Mouse (Mus musculus): ENCODE data around the gene Nectin2. TPM values are rescaled to one million over a fixed set of nuclear protein-coding genes. Genes with fewer than 3 reads are reported as not detected.

Nectin2 gene
- polyA plus RNA-seq, 1 experiment from 2014 or later = 140 TPM

- no peak overlapping the region for H3K4me3 ChIP-seq
- H3K4me1 ChIP-seq = peaks cover 16% of the 10 kb centered on the region; the same call in 1 of the 2 replicates
- no peak for ATAC-seq (ENCODE audit: borderline replicate concordance, extremely low read depth, low FRiP score, low TSS enrichment)
- 66% methylated on average over 2 of the region's 2 CpGs for WGBS
- H3K36me3 ChIP-seq = no peaks in the 10 kb centered on the region
- H3K4me2 ChIP-seq = no peak overlapping the region
- no peak overlapping the region for H3K27ac ChIP-seq
- H3K9ac ChIP-seq = no peak overlapping the region
- no peaks in the 10 kb centered on the region for H3K27me3 ChIP-seq
- H3K9me3 ChIP-seq = no peaks in the 10 kb centered on the region
Measured at GRCm38 (mm10) chr7:19680702-19681101, 69.6 kb downstream of the Nectin2 start.

- Histone ChIP-seq H3K4me1 (peaks cover 13% of the 10 kb centered on the region; the same call in 1 of the 2 replicates), H3K36me3 (no peaks in the 10 kb centered on the region), H3K4me2 (no peak overlapping the region), H3K9me3 (no peaks in the 10 kb centered on the region), H3K27ac (no peak overlapping the region), H3K9ac (no peak overlapping the region), H3K4me3 (no peak overlapping the region), H3K27me3 (no peaks in the 10 kb centered on the region)
- 87% methylated on average over 3 of the region's 3 CpGs for WGBS
- no peak for ATAC-seq (ENCODE audit: borderline replicate concordance, extremely low read depth, low FRiP score, low TSS enrichment)
Measured at GRCm38 (mm10) chr7:19678901-19679300, 71.4 kb downstream of the Nectin2 start.

DNA sequence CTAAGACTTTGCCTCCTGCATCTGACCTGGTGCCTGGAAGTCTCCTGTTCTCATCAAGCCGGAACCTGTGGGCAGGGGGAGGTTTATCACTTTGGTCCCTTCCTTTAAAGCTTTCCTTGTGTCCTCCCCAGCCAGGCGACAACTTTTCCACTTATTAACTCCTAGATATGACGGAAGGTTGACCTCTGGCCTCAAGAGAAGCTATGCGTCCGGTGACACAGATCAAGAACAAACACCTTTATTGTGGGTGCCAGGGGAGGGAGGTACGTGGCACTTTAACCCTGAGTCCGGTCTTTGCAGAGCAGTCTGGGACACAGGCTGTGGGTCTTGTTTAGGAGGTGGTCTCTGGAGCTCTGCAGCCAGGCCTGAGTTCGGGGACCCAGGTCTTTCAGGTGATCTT lies 72.4 kb downstream of the Nectin2 start, which contains the start of gene Apoc2:
Gene Apoc2, minus strand, starts transcription at position 70 of the 400 bp plus-strand sequence.
- Histone ChIP-seq H3K27me3 (no peaks in the 10 kb centered on the region), H3K4me3 (no peak within 1 kb of the TSS), H3K4me1 (0 out of 2 replicates have a peak, but pooled peaks cover 9% of the 10 kb centered on the region), H3K27ac (no peak within 1 kb of the TSS), H3K36me3 (no peaks in the 10 kb centered on the region), H3K4me2 (no peak within 1 kb of the TSS), H3K9me3 (no peaks in the 10 kb centered on the region), H3K9ac (no peak within 1 kb of the TSS)
- WGBS = 47% methylated on average over 8 of the region's 8 CpGs
- no peak for ATAC-seq (ENCODE audit: borderline replicate concordance, extremely low read depth, low FRiP score, low TSS enrichment)

- 76% methylated on average over 1 of the region's 1 CpGs for WGBS
Measured at GRCm38 (mm10) chr7:19676662-19677061, 73.6 kb downstream of the Nectin2 start.

GRCm38 (mm10) chr7:19675824-19676223 lies 74.5 kb downstream of the Nectin2 start:
- no peak overlapping the region for H3K27ac ChIP-seq
- H3K4me2 ChIP-seq = no peak overlapping the region
- no peak for ATAC-seq (ENCODE audit: borderline replicate concordance, extremely low read depth, low FRiP score, low TSS enrichment)
- no peak overlapping the region for H3K4me3 ChIP-seq
- H3K9me3 ChIP-seq = no peaks in the 10 kb centered on the region
- no peaks in the 10 kb centered on the region for H3K4me1 ChIP-seq
- no peak overlapping the region for H3K9ac ChIP-seq
- no peaks in the 10 kb centered on the region for H3K27me3 ChIP-seq
- 74% methylated on average over 10 of the region's 10 CpGs for WGBS
- H3K36me3 ChIP-seq = no peaks in the 10 kb centered on the region

More at GRCm38 (mm10) chr7:19676662-19677061, 73.6 kb downstream of the Nectin2 start:
- Histone ChIP-seq H3K9me3 (no peaks in the 10 kb centered on the region), H3K4me3 (no peak overlapping the region), H3K36me3 (no peaks in the 10 kb centered on the region), H3K9ac (no peak overlapping the region), H3K27ac (no peak overlapping the region), H3K4me2 (no peak overlapping the region), H3K27me3 (no peaks in the 10 kb centered on the region), H3K4me1 (0 out of 2 replicates have a peak, but pooled peaks cover 5% of the 10 kb centered on the region)
- ATAC-seq (ENCODE audit: borderline replicate concordance, extremely low read depth, low FRiP score, low TSS enrichment) = no peak

- Histone ChIP-seq H3K27ac (no peak overlapping the region), H3K36me3 (no peaks in the 10 kb centered on the region), H3K9me3 (no peaks in the 10 kb centered on the region), H3K4me2 (no peak overlapping the region), H3K4me3 (no peak overlapping the region), H3K4me1 (peaks cover 5% of the 10 kb centered on the region), H3K27me3 (no peaks in the 10 kb centered on the region), H3K9ac (no peak overlapping the region)
- ATAC-seq (ENCODE audit: borderline replicate concordance, extremely low read depth, low FRiP score, low TSS enrichment) = no peak
- WGBS = 45% methylated on average over 14 of the region's 14 CpGs
Measured at GRCm38 (mm10) chr7:19673083-19673699, 77.1 kb downstream of the Nectin2 start.

GRCm38 (mm10) chr7:19671511-19671910 lies 78.8 kb downstream of the Nectin2 start:
- WGBS = 64% methylated on average over 10 of the region's 10 CpGs
- Histone ChIP-seq H3K4me2 (no peak overlapping the region), H3K27me3 (no peaks in the 10 kb centered on the region), H3K27ac (no peak overlapping the region), H3K9me3 (no peaks in the 10 kb centered on the region), H3K4me3 (no peak overlapping the region), H3K4me1 (peaks cover 5% of the 10 kb centered on the region), H3K36me3 (no peaks in the 10 kb centered on the region), H3K9ac (no peak overlapping the region)
- ATAC-seq (ENCODE audit: borderline replicate concordance, extremely low read depth, low FRiP score, low TSS enrichment) = no peak

GRCm38 (mm10) chr7:19668947-19669721 lies 81.1 kb downstream of the Nectin2 start:
- Histone ChIP-seq H3K4me1 (peaks cover 10% of the 10 kb centered on the region), H3K27ac (peak overlapping the region; percentile 52), H3K4me3 (no peak overlapping the region), H3K36me3 (no peaks in the 10 kb centered on the region), H3K27me3 (no peaks in the 10 kb centered on the region), H3K4me2 (peak overlapping the region; percentile 43), H3K9me3 (no peaks in the 10 kb centered on the region), H3K9ac (no peak overlapping the region; the same call in 1 of the 2 replicates)
- ATAC-seq (ENCODE audit: borderline replicate concordance, extremely low read depth, low FRiP score, low TSS enrichment) = peak; percentile 81
- 5% methylated on average over 10 of the region's 10 CpGs for WGBS

DNA sequence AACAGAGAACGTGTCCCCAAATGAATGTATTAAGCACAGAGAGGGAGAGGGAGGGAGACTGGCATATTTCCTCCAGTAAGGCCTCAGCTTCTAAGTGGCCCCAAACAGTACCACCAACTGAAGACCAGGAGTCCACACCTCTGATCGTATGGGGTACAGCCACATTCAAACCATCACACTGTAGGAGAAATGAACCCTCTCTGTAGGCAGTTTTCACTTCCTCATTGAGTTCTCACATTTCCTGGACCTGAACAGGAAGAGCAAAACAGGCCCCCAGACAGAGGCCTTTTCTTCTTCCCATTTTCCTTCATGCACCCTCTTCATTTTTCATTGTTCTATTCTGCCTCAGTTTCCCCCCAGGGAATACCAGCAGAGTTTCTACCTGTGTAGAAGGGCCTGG lies 82.8 kb downstream of the Nectin2 start:
- Histone ChIP-seq H3K27ac (no peak overlapping the region), H3K9ac (no peak overlapping the region), H3K9me3 (no peaks in the 10 kb centered on the region), H3K4me1 (peaks cover 19% of the 10 kb centered on the region), H3K27me3 (no peaks in the 10 kb centered on the region), H3K4me2 (no peak overlapping the region), H3K4me3 (no peak overlapping the region), H3K36me3 (no peaks in the 10 kb centered on the region)
- WGBS = 57% methylated on average over 2 of the region's 2 CpGs
- no peak for ATAC-seq (ENCODE audit: borderline replicate concordance, extremely low read depth, low FRiP score, low TSS enrichment)

GRCm38 (mm10) chr7:19666750-19667149 lies 83.5 kb downstream of the Nectin2 start:
- H3K4me2 ChIP-seq = no peak overlapping the region
- 68% methylated on average over 3 of the region's 3 CpGs for WGBS
- no peak overlapping the region for H3K9ac ChIP-seq
- peaks cover 19% of the 10 kb centered on the region for H3K4me1 ChIP-seq
- H3K36me3 ChIP-seq = peaks cover 4% of the 10 kb centered on the region
- H3K9me3 ChIP-seq = no peaks in the 10 kb centered on the region
- no peak overlapping the region for H3K27ac ChIP-seq
- no peak for ATAC-seq (ENCODE audit: borderline replicate concordance, extremely low read depth, low FRiP score, low TSS enrichment)
- no peak overlapping the region for H3K4me3 ChIP-seq
- no peaks in the 10 kb centered on the region for H3K27me3 ChIP-seq
